Mouse (Mus musculus): ENCODE results near the gene Tmem265. TPM values are rescaled to one million over a fixed set of nuclear protein-coding genes. Genes with fewer than 3 reads are reported as not detected.

Gene Tmem265
- polyA plus RNA-seq (2012; rRNA removed; ENCODE audit: low replicate concordance), result 3.3 TPM in 1 of 2 replicates, not detected in the other

DNA sequence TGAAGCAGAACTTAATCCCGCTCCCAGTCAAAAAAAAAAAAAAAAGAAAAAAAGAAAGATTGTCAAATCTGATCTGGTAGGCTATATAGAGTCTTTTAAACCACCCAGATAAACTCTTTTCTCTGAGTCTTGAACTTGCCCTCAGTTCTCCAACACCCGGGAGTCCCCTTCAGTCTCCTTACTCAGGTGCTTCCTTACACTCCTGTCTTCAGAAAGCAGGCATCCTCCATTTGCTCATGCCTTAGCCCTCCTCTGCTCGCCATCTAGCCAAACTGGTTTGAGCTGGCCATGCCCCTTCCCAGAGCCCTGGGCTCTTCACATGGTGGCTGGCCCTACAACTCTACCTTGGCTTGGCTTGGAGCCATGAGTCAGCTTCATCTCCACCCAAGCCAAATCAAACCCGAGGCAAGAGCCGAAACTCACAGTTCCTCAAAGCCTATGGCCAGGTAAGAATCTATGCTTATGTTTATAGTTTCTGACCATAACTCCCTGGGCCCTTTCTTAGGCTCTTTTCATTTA, at the start of gene Tmem265:
Gene Tmem265 (plus strand): TSS at position 51 of the 519 bp plus-strand sequence.

DNA sequence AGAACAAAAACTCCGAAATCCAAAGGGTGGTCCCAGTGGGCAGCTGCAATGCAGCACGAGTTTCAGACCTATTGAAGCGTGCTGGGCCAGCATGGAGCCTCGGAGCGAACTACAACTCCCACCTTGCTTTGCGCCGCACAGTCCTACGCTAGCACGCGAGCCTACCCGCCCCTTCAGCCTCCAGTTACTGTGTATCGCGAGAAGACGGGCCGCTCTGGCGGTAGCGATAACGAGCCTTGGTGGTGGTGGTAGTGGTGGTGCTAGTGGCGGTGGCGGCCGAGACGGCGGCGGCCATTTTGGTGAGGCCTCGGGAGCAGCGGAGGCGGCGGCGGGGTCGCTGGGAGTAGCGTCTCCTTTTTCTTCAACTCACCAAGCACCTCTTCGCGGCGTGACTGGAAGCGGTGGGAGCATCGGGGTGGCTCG, 49.4 kb upstream of the Tmem265 start, which contains the start of gene Srcap:
Gene Srcap (plus strand): TSS at position 176 of the 423 bp plus-strand sequence.

DNA sequence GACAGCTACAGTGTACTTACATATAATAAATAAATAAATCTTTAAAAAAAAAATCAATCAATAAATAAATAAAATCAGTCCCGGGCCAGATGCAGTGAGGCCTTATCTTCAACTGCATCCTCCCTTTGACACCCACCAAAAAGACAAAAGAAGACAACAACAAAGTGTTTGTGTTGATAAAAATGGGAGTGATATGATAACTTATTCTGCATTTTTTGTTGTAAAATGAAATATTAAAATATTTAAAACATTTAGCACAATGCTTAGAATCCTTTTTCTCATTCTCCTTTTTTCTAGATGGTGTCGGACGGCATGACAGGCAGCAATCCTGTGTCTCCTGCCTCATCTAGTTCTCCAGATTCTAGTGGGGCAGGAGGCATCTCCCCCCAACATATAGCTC, 41.9 kb upstream of the Tmem265 start, which contains the start of gene Gm42715:
Gene Gm42715 (plus strand): TSS at position 301 of the 400 bp plus-strand sequence.

DNA sequence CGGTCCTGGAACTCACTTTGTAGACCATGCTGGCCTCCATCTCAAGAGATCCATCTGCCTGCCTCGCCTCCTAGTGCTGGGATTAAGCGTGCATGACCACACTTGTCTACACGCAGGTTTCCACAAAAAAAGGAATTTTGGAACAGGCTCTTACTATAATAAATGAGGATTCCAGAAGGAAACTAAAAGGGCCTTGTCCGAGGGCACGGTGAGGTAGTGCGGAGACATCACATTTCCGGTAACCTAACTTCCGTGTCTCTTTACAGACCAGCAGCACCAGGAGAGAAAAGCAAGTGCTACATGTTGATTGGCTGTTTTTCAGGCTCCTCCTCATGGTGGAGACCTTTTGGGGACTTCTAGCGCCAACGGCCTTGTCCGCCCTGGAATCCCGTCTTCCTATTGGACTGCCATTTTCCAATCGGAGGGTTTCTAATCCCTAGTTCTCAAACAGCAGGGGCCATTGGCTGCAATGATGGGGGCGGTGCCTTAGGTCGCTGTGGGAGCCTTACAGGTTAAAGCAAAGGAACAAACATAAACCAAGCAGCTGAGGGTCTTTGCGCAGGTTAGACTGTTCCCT, 11.8 kb downstream of the Tmem265 start, which contains the start of gene Phkg2:
Gene Phkg2 (plus strand): TSS at position 446 of the 577 bp plus-strand sequence.

DNA sequence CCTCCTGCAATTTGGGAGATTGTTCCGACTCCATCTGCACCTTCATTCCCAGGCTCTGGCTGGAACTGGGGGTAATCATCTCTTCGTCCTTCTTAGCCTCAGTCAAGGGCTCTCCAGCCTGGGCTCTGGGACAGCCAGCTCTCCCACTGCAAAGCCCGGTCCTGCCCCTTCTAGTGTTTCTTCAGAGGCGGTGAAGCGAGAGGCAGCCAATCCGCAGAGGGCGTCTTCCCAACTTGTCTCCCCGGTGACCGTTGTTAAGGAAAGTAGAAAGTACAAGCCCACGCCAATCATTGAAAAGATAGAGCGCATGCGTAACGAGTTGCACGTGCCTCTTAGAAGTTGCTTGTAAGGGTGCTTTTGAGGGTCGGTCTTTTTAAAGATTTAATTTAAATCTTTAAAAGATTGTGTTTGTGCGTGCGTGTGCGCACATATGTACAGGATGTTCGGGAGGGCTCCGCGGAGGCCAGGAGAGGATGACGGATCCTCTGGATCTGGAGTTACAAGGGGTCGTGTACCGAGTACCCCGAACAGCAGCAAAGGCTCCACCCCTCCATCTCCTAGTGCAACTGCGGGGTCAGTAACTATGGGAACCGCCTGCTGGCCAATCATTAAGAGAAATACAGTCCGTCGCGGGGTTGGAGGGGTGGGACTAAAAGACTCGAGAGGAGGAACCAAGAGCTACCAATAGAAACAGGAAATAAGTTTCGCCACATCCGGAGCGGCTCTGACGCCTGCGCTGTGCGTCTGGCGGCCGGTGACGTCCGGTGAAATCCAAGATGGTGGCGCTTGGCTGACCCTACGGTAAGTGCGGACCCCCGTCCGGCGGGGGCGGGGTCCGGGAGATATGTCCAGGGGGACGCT, 27.1 kb downstream of the Tmem265 start, which contains the start of the genes Ccdc189 and Rnf40:
Gene Ccdc189 (minus strand): TSS at position 585 of the 861 bp plus-strand sequence.
Gene Rnf40 (plus strand): TSS at position 757 of the 861 bp plus-strand sequence.

GRCm38 (mm10) chr7:127614891-127615843, 54.0 kb downstream of the Tmem265 start, which contains the start of gene Zfp629:
Gene Zfp629 (minus strand): TSS chr7:127615797.

Other genes starting within 250 kb of the Tmem265 start
- 28.7 and 45.9 TPM in 2 replicates for gene Zfp768, start 215.8 kb upstream of the Tmem265 start, polyA plus RNA-seq (2012; rRNA removed; ENCODE audit: low replicate concordance)
- 7.4 and 8.2 TPM in 2 replicates for gene Zfp747, start 185.3 kb upstream of the Tmem265 start, polyA plus RNA-seq (2012; rRNA removed; ENCODE audit: low replicate concordance)
- gene 9130019O22Rik, start 174.2 kb upstream of the Tmem265 start, polyA plus RNA-seq (2012; rRNA removed; ENCODE audit: low replicate concordance), result 4.1 TPM in 2 replicates
- 5.7 and 7.7 TPM in 2 replicates for gene E430018J23Rik, start 167.8 kb upstream of the Tmem265 start, polyA plus RNA-seq (2012; rRNA removed; ENCODE audit: low replicate concordance)
- gene Zfp764, start 154.6 kb upstream of the Tmem265 start, polyA plus RNA-seq (2012; rRNA removed; ENCODE audit: low replicate concordance), result 6.5 and 8.7 TPM in 2 replicates
- gene Zfp688, start 139.3 kb upstream of the Tmem265 start, polyA plus RNA-seq (2012; rRNA removed; ENCODE audit: low replicate concordance), result 16.2 and 30.6 TPM in 2 replicates
- 4.8 and 7.4 TPM in 2 replicates for gene Zfp689, start 112.2 kb upstream of the Tmem265 start, polyA plus RNA-seq (2012; rRNA removed; ENCODE audit: low replicate concordance)
- gene Prr14, start 101.8 kb upstream of the Tmem265 start, polyA plus RNA-seq (2012; rRNA removed; ENCODE audit: low replicate concordance), result 89.9 and 116 TPM in 2 replicates
- 23.0 and 53.9 TPM in 2 replicates for gene Fbrs, start 82.2 kb upstream of the Tmem265 start, polyA plus RNA-seq (2012; rRNA removed; ENCODE audit: low replicate concordance)
- gene Srcap, start 49.4 kb upstream of the Tmem265 start, polyA plus RNA-seq (2012; rRNA removed; ENCODE audit: low replicate concordance), result 25.8 and 41.8 TPM in 2 replicates
- gene Gm42715, start 41.8 kb upstream of the Tmem265 start, polyA plus RNA-seq (2012; rRNA removed; ENCODE audit: low replicate concordance), result 7.2 and 11.5 TPM in 2 replicates
- gene Phkg2, start 11.9 kb downstream of the Tmem265 start, polyA plus RNA-seq (2012; rRNA removed; ENCODE audit: low replicate concordance), result 72.6 and 74.4 TPM in 2 replicates
- gene Ccdc189, start 27.2 kb downstream of the Tmem265 start, polyA plus RNA-seq (2012; rRNA removed; ENCODE audit: low replicate concordance), result 4.0 and 5.5 TPM in 2 replicates
- gene Rnf40, start 27.4 kb downstream of the Tmem265 start, polyA plus RNA-seq (2012; rRNA removed; ENCODE audit: low replicate concordance), result 26.2 and 26.4 TPM in 2 replicates
- 11.0 and 12.2 TPM in 2 replicates for gene Zfp629, start 54.4 kb downstream of the Tmem265 start, polyA plus RNA-seq (2012; rRNA removed; ENCODE audit: low replicate concordance)
- 14.7 and 42.1 TPM in 2 replicates for gene Bcl7c, start 147.5 kb downstream of the Tmem265 start, polyA plus RNA-seq (2012; rRNA removed; ENCODE audit: low replicate concordance)
- gene Ctf1, start 151.3 kb downstream of the Tmem265 start, polyA plus RNA-seq (2012; rRNA removed; ENCODE audit: low replicate concordance), result 27.0 and 30.5 TPM in 2 replicates
- gene Ctf2, start 170.8 kb downstream of the Tmem265 start, polyA plus RNA-seq (2012; rRNA removed; ENCODE audit: low replicate concordance), result not detected in 2 replicates
- 21.7 and 47.3 TPM in 2 replicates for gene Fbxl19, start 183.2 kb downstream of the Tmem265 start, polyA plus RNA-seq (2012; rRNA removed; ENCODE audit: low replicate concordance)
- gene Orai3, start 208.4 kb downstream of the Tmem265 start, polyA plus RNA-seq (2012; rRNA removed; ENCODE audit: low replicate concordance), result 59.8 and 66.6 TPM in 2 replicates
- gene Setd1a, start 215.3 kb downstream of the Tmem265 start, polyA plus RNA-seq (2012; rRNA removed; ENCODE audit: low replicate concordance), result 9.4 and 14.6 TPM in 2 replicates
- gene Gm49388, start 224.2 kb downstream of the Tmem265 start, polyA plus RNA-seq (2012; rRNA removed; ENCODE audit: low replicate concordance), result not detected in 2 replicates
- gene Hsd3b7, start 239.2 kb downstream of the Tmem265 start, polyA plus RNA-seq (2012; rRNA removed; ENCODE audit: low replicate concordance), result 113 and 134 TPM in 2 replicates